Mouse (Mus musculus) left cerebral cortex, adult 8-10 months (tissue): ENCODE measurements around the gene S1pr5. TPM values are rescaled to one million over a fixed set of nuclear protein-coding genes. Genes with fewer than 3 reads are reported as not detected.

ENCODE experiments used
- DNase-seq, 2 experiments: peaks; one replicate each; pipeline ENCODE4 v3.0.0; 2022; ENCODE audit warnings: low spot score in 2 of 2
- total RNA-seq, 4 experiments: library from RNA; stranded (reverse); gene quantifications; 2 replicates each; pipeline ENCODE4 v1.2.4; 2022

The S1pr5 gene
- total RNA-seq, 4 experiments from 2014 or later, result 14.8 to 20.5 (median 16.8) TPM

DNA sequence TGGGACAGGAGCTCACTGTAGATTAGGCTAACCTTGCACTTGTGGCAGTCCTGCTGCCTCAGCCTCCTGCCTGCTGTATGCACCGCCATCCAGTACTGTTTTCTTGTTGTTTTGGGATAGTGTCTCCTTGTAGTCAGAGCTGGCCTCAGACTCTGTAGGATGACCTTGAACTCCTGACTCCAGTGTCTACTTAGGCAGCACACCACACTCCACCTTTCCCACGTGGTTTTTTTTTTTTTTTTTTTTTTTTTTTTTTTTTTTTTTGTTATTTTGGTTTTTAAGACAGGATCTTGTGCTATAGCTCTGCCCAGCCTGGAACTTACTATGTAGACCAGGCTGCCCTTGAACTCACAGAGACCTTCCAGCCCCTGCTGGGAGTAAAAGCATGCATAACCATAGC lies 39.6 kb downstream of the S1pr5 start:
- no peak for DNase-seq

DNA sequence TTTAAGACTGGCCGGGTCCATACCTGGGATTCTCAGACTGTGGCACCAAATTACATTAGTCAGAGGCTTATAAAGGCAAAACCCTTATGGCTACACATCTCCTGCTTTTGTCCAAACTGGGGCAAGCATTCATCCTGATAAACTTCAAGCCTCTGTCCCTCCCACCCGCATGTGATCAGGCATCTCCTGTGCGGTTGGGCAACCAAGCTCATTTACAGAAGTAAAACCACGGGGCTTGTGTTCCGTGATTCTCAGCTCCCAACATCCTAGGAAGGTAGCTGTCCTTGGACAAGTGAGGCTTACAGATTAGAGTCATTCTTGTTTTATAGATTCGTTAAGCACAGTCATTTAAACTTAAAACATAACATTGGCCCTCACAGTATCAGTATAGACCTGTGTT lies 41.4 kb downstream of the S1pr5 start:
- no peak for DNase-seq

DNA sequence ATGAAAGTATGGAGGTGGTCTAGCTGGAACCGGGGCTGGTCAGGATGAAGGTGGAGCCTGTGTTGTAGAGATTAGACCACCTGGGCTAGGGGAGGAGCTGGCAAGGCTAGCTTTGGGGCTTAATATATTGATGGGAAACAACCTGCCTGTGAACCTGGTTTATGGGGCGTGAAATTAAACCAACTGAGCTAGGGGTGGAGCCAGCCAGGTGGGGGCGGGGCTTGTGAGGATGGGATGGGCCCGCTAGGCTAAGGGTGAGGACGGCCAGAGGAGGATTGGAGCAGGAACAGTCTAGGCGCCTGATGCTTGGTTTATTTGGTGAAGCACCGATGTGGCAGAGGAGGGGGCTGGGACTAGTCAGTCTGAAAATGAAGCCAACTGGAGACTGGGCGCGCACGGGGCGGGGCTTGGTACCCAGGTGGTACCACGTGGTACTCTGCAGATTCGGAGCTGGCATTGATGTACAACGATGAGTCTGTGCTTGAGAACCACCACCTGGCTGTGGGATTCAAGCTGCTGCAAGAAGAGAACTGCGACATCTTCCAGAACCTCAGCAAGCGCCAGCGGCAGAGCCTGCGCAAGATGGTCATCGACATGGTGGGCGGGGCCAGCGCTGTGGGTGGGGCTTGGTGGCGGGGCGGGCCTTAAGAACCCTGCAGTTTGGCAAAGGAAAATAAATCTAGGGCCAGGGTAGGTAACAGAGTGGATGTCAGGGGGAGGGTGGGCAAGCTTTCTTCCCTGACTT lies 43.5 kb downstream of the S1pr5 start:
- DNase-seq, result peak in 1 of 2 experiments; percentile 60

GRCm38 (mm10) chr9:21204156-21204527 lies 44.1 kb downstream of the S1pr5 start:
- DNase-seq, result no peak

DNA sequence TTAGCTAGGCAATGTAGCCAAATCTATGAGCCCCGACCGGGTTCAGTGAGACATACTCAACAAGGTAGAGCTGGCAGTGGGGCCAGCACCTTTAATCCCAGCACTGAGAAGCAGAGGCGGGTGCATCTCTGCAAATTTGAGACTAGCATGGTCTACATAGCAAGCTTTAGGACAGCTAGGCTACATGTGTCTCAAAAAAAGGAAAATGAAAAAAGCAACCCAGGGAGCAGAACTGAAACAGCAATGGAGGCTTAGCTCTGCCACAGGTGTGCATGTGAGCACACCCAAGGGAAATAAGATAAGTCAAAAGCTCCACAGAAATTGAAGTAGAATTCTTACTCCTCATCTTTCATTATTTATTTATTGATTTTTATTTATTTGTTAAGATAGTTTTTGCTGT lies 49.3 kb downstream of the S1pr5 start:
- DNase-seq, result no peak

GRCm38 (mm10) chr9:21197981-21198380 lies 50.3 kb downstream of the S1pr5 start:
- DNase-seq, result peak; percentile 42 to 87

DNA sequence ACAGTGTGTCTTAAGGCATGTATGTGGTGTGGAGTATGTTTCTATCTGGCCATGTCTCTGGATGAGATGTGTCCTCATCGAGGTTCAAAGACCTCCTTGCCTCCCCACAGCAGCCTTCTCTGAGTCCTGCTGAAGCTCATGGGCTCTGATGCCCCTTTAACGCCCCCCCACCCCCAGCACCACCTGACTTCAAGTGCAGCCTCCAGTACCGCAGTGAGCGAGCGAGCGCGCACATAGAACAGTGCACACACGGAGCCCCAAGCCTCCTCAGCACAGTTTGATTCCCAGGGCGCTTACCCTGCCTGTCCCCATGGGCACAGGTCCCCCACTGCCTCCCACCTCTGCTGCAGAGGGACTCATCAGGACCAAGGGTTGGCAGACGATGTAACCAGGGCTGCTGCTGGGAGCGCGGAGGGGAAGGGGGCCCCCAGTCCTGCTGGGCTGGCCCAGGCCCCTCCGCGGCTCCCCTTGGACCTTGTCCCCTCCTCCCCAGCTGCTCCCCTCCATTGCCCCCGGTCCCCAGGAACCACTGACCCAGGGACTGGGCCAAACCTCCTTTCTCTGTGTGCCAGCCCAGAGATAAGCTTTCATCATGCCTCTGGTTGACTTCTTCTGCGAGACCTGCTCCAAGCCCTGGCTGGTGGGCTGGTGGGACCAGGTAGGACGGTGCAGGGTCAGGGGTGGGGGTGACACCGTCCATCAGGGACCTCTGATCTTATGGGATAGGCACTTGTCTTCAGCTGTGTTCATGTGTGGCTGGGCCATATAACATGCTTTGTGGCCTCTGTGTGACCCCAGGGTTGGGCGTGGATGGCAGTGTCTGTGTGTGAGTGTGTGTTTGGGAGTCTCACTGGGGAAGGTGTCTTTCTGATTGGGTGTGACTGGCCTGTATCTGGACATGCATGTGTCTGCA lies 51.5 kb downstream of the S1pr5 start:
- peak; percentile 41 to 57 for DNase-seq

DNA sequence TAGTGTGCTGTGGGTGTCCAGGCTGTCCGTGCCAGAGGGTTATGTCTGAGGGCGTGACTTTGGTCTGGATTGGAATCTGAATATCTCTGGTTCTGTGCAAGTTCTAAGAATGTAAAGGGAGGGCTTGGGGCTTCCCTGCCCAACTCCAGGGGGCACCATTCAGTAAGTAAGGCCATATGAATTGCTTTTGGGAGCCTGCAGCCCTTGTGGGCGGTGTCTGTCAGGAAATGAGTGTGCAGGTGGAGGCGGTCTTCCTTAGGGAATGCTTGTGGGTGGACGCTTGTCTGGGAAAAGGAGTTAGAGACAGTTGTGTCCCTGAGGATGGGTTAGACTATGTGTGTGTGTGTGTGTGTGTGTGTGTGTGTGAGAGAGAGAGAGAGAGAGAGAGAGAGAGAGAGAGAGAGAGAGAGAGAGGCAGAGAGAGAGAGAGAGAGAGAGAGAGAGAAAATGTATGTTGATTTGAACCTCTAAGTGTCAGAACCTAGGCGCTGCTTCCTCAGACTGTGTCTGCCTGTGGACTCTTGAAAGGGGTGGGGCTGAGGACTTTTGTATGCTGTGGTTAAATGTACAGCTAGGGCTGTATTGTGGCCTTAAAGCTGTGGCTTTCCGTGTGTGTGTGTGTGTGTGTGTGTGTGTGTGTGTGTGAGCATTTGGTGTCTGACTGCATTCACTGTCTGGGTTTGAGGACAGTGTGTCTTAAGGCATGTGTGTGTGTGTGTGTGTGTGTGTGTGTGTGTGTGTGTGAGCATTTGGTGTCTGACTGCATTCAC lies 52.3 kb downstream of the S1pr5 start:
- peak in 1 of 2 experiments; percentile 83 for DNase-seq

DNA sequence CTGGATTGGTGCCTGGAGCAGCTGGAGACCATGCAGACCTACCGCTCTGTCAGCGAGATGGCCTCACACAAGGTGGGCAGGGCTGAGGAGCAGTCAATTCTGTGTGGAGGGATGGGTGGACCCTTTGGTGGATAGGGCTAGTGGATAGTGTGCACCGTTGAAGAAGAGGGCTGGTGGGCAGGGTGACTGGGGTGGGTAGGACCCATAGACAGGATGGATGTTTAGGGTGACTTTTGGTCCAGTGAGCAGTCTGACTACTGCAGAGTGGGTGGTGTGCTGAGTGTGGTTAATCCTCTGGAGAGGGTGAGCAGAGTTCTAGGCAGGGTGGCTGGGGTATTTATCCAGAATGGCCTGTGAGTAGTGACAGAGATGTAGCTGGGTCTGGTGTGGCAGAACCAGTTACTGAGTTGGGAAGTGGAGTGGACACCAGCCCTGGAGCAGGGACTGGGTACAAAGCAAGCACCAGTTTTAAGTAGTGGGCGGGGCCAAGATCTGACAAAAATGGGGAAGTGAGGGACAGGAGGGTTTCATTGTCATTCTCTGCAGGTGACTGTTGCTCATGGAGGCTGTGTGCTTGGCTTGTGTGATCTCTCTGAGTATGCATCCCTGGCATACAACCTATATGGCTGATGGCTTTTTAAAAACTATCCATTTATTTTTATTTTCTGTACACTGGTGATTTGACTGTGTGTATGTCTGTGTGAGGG lies 53.3 kb downstream of the S1pr5 start:
- no peak for DNase-seq

DNA sequence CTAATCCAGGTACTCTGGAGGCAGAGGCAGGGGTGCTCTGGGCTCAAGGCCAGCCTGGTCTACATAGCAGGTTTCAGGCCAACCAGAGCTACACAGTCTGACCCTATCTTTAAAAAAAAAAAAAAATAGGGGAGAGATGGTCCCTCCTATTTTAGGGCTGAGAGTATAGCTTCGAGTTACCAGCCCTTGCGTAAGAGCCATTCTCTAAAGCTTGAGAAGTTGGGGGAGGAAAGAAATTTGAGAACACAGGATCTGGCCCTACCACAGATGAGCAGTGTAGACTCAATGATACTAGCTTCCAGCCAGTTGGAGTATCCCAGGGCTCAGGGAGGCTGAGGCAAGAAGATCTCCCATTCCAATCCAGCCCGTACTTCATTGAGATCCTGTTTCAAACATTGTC lies 54.5 kb downstream of the S1pr5 start:
- DNase-seq, result no peak

Other genes with a start within 250 kb of the S1pr5 start
- 10 to 100 TPM; 55.3 to 68.0 (median 56.9) TPM for gene Mrpl4, start 245.7 kb downstream of the S1pr5 start, total RNA-seq
- gene Icam1, start 232.5 kb downstream of the S1pr5 start, total RNA-seq, result 1 to 10 TPM; 2.2 to 4.8 (median 4.1) TPM
- gene Icam4, start 219.1 kb downstream of the S1pr5 start, total RNA-seq, result 1 to 10 TPM; 1.5 to 2.3 (median 1.8) TPM
- gene Icam5, start 216.4 kb downstream of the S1pr5 start, total RNA-seq, result 100 to 1,000 TPM; 194 to 206 (median 202) TPM
- 1 to 10 TPM in 2 of 4 experiments, not detected in 2; 1.1 to 1.7 TPM for gene Zglp1, start 181.3 kb downstream of the S1pr5 start, total RNA-seq
- gene Gm49373, start 175.3 kb downstream of the S1pr5 start, total RNA-seq, result 1 to 10 TPM in 2 of 4 experiments, under 1 TPM in 1, not detected in 1; 0.55 to 2.3 (median 1.8) TPM
- gene Fdx1l, start 174.8 kb downstream of the S1pr5 start, total RNA-seq, result 10 to 100 TPM; 55.8 to 63.7 (median 58.3) TPM
- 1 to 10 TPM; 1.3 to 2.2 (median 1.6) TPM for gene Gm38431, start 156.4 kb downstream of the S1pr5 start, total RNA-seq
- 10 to 100 TPM; 24.4 to 30.0 (median 26.6) TPM for gene Raver1, start 156.4 kb downstream of the S1pr5 start, total RNA-seq
- gene Tyk2, start 117.2 kb downstream of the S1pr5 start, total RNA-seq, result 10 to 100 TPM; 11.1 to 14.5 (median 13.3) TPM
- gene Cdc37, start 98.5 kb downstream of the S1pr5 start, total RNA-seq, result 100 to 1,000 TPM; 116 to 150 (median 135) TPM
- gene Pde4a, start 82.7 kb downstream of the S1pr5 start, total RNA-seq, result 10 to 100 TPM; 91.9 to 94.8 (median 93.7) TPM
- 10 to 100 TPM; 57.8 to 68.8 (median 59.9) TPM for gene Keap1, start 9.1 kb downstream of the S1pr5 start, total RNA-seq
- 10 to 100 TPM; 35.3 to 48.7 (median 39.7) TPM for gene Atg4d, start 16.9 kb upstream of the S1pr5 start, total RNA-seq
- gene Kri1, start 39.5 kb upstream of the S1pr5 start, total RNA-seq, result 10 to 100 TPM; 33.5 to 43.4 (median 39.4) TPM
- 10 to 100 TPM; 53.5 to 63.9 (median 58.8) TPM for gene Cdkn2d, start 43.0 kb upstream of the S1pr5 start, total RNA-seq
- gene Ap1m2, start 63.9 kb upstream of the S1pr5 start, total RNA-seq, result 1 to 10 TPM; 1.2 to 1.5 (median 1.4) TPM
- gene Slc44a2, start 72.3 kb upstream of the S1pr5 start, total RNA-seq, result 10 to 100 TPM; 48.0 to 68.9 (median 52.3) TPM
- 10 to 100 TPM; 90.2 to 93.1 (median 91.0) TPM for gene Ilf3, start 119.4 kb upstream of the S1pr5 start, total RNA-seq
- gene Qtrt1, start 163.4 kb upstream of the S1pr5 start, total RNA-seq, result 10 to 100 TPM; 17.0 to 28.0 (median 23.5) TPM
- gene Dnm2, start 176.5 kb upstream of the S1pr5 start, total RNA-seq, result 10 to 100 TPM; 49.5 to 64.9 (median 60.9) TPM